Mouse (Mus musculus): Measurements from ENCODE around the gene Vps37c. TPM values are rescaled to one million over a fixed set of nuclear protein-coding genes. Genes with fewer than 3 reads are reported as not detected.

Vps37c gene
- polyA plus RNA-seq, 1 experiment from 2014 or later: 35.9 TPM

GRCm38 (mm10) chr19:10703470-10703869, 14.9 kb downstream of the Vps37c start:
- ATAC-seq (ENCODE audit: low read depth): no peak
- Histone ChIP-seq H3K4me3 (ENCODE audit: low read depth, low read length) (no peak overlapping the region), H3K27ac (replicated peaks; ENCODE audit: low read depth, low read length) (no peak overlapping the region), H3K9ac (ENCODE audit: low read depth, low read length) (no peak overlapping the region), H3K27me3 (replicated peaks; ENCODE audit: control insufficient read depth, insufficient read depth, low read length) (no peaks in the 10 kb centered on the region), H3K36me3 (ENCODE audit: control insufficient read depth, insufficient read depth, low read length) (peaks cover 20% of the 10 kb centered on the region; the same call in 1 of the 2 replicates), H3K4me1 (ENCODE audit: control insufficient read depth, insufficient read depth, low read length) (no peaks in the 10 kb centered on the region), H3K9me3 (ENCODE audit: control insufficient read depth, low read length) (no peaks in the 10 kb centered on the region), H3K4me2 (ENCODE audit: low read depth, low read length) (no peak overlapping the region)
- 90% methylated on average over 8 of the region's 8 CpGs for WGBS
- no peak for DNase-seq (ENCODE audit: low spot score)

- Histone ChIP-seq H3K4me3 (ENCODE audit: low read depth, low read length) (no peak overlapping the region), H3K36me3 (ENCODE audit: control insufficient read depth, insufficient read depth, low read length) (peaks cover 53% of the 10 kb centered on the region), H3K27ac (replicated peaks; ENCODE audit: low read depth, low read length) (no peak overlapping the region), H3K9ac (ENCODE audit: low read depth, low read length) (no peak overlapping the region), H3K27me3 (replicated peaks; ENCODE audit: control insufficient read depth, insufficient read depth, low read length) (no peaks in the 10 kb centered on the region), H3K4me1 (ENCODE audit: control insufficient read depth, insufficient read depth, low read length) (peaks cover 12% of the 10 kb centered on the region; the same call in 1 of the 2 replicates), H3K4me2 (ENCODE audit: low read depth, low read length) (no peak overlapping the region), H3K9me3 (ENCODE audit: control insufficient read depth, low read length) (no peaks in the 10 kb centered on the region)
- DNase-seq (ENCODE audit: low spot score): no peak
- 83% methylated on average over 13 of the region's 13 CpGs for WGBS
- ATAC-seq (ENCODE audit: low read depth): no peak
Observed at GRCm38 (mm10) chr19:10707087-10707875, 18.7 kb downstream of the Vps37c start.

- peaks cover 59% of the 10 kb centered on the region for H3K36me3 ChIP-seq (ENCODE audit: control insufficient read depth, insufficient read depth, low read length)
- H3K4me3 ChIP-seq (ENCODE audit: low read depth, low read length): no peak overlapping the region
- ATAC-seq (ENCODE audit: low read depth): no peak
- H3K4me2 ChIP-seq (ENCODE audit: low read depth, low read length): no peak overlapping the region
- H3K4me1 ChIP-seq (ENCODE audit: control insufficient read depth, insufficient read depth, low read length): peaks cover 12% of the 10 kb centered on the region; the same call in 1 of the 2 replicates
- no peak for DNase-seq (ENCODE audit: low spot score)
- no peaks in the 10 kb centered on the region for H3K27me3 ChIP-seq (replicated peaks; ENCODE audit: control insufficient read depth, insufficient read depth, low read length)
- H3K27ac ChIP-seq (replicated peaks; ENCODE audit: low read depth, low read length): no peak overlapping the region
- WGBS: 90% methylated on average over 1 of the region's 1 CpGs
- H3K9ac ChIP-seq (ENCODE audit: low read depth, low read length): no peak overlapping the region
- H3K9me3 ChIP-seq (ENCODE audit: control insufficient read depth, low read length): no peaks in the 10 kb centered on the region
Observed at GRCm38 (mm10) chr19:10707881-10708280, 19.3 kb downstream of the Vps37c start.

- Histone ChIP-seq H3K4me1 (ENCODE audit: control insufficient read depth, insufficient read depth, low read length) (peaks cover 12% of the 10 kb centered on the region; the same call in 1 of the 2 replicates), H3K9me3 (ENCODE audit: control insufficient read depth, low read length) (no peaks in the 10 kb centered on the region), H3K27ac (replicated peaks; ENCODE audit: low read depth, low read length) (no peak overlapping the region), H3K4me3 (ENCODE audit: low read depth, low read length) (no peak overlapping the region), H3K36me3 (ENCODE audit: control insufficient read depth, insufficient read depth, low read length) (peaks cover 69% of the 10 kb centered on the region), H3K9ac (ENCODE audit: low read depth, low read length) (no peak overlapping the region), H3K4me2 (ENCODE audit: low read depth, low read length) (no peak overlapping the region), H3K27me3 (replicated peaks; ENCODE audit: control insufficient read depth, insufficient read depth, low read length) (no peaks in the 10 kb centered on the region)
- ATAC-seq (ENCODE audit: low read depth) (no peak), DNase-seq (ENCODE audit: low spot score) (no peak)
- 64% methylated on average over 6 of the region's 6 CpGs for WGBS
Observed at GRCm38 (mm10) chr19:10708900-10709299, 20.4 kb downstream of the Vps37c start.

GRCm38 (mm10) chr19:10709360-10710087, 21.0 kb downstream of the Vps37c start:
- H3K27me3 ChIP-seq (replicated peaks; ENCODE audit: control insufficient read depth, insufficient read depth, low read length): no peaks in the 10 kb centered on the region
- peaks cover 75% of the 10 kb centered on the region for H3K36me3 ChIP-seq (ENCODE audit: control insufficient read depth, insufficient read depth, low read length)
- DNase-seq (ENCODE audit: low spot score) (peak; percentile 96), ATAC-seq (ENCODE audit: low read depth) (peak; percentile 85)
- H3K27ac ChIP-seq (replicated peaks; ENCODE audit: low read depth, low read length): peak overlapping the region; percentile 61; the same call in 1 of the 2 replicates
- H3K9me3 ChIP-seq (ENCODE audit: control insufficient read depth, low read length): no peaks in the 10 kb centered on the region
- H3K4me3 ChIP-seq (ENCODE audit: low read depth, low read length): no peak overlapping the region
- WGBS: 23% methylated on average over 8 of the region's 8 CpGs
- no peak overlapping the region; the same call in 1 of the 2 replicates for H3K9ac ChIP-seq (ENCODE audit: low read depth, low read length)
- peaks cover 12% of the 10 kb centered on the region; the same call in 1 of the 2 replicates for H3K4me1 ChIP-seq (ENCODE audit: control insufficient read depth, insufficient read depth, low read length)
- no peak overlapping the region for H3K4me2 ChIP-seq (ENCODE audit: low read depth, low read length)

GRCm38 (mm10) chr19:10710088-10710511, 21.6 kb downstream of the Vps37c start:
- WGBS: 68% methylated on average over 9 of the region's 9 CpGs
- Histone ChIP-seq H3K4me2 (ENCODE audit: low read depth, low read length) (no peak overlapping the region), H3K4me1 (ENCODE audit: control insufficient read depth, insufficient read depth, low read length) (peaks cover 12% of the 10 kb centered on the region; the same call in 1 of the 2 replicates), H3K9ac (ENCODE audit: low read depth, low read length) (no peak overlapping the region; the same call in 1 of the 2 replicates), H3K4me3 (ENCODE audit: low read depth, low read length) (no peak overlapping the region), H3K27me3 (replicated peaks; ENCODE audit: control insufficient read depth, insufficient read depth, low read length) (no peaks in the 10 kb centered on the region), H3K36me3 (ENCODE audit: control insufficient read depth, insufficient read depth, low read length) (peaks cover 75% of the 10 kb centered on the region), H3K9me3 (ENCODE audit: control insufficient read depth, low read length) (no peaks in the 10 kb centered on the region), H3K27ac (replicated peaks; ENCODE audit: low read depth, low read length) (no peak overlapping the region)
- DNase-seq (ENCODE audit: low spot score) (peak; percentile 75), ATAC-seq (ENCODE audit: low read depth) (peak; percentile 53)

- H3K36me3 ChIP-seq (ENCODE audit: control insufficient read depth, insufficient read depth, low read length): peaks cover 75% of the 10 kb centered on the region
- DNase-seq (ENCODE audit: low spot score): no peak
- H3K4me3 ChIP-seq (ENCODE audit: low read depth, low read length): no peak overlapping the region
- H3K27ac ChIP-seq (replicated peaks; ENCODE audit: low read depth, low read length): no peak overlapping the region
- ATAC-seq (ENCODE audit: low read depth): no peak
- 93% methylated on average over 4 of the region's 4 CpGs for WGBS
- H3K4me1 ChIP-seq (ENCODE audit: control insufficient read depth, insufficient read depth, low read length): peaks cover 12% of the 10 kb centered on the region; the same call in 1 of the 2 replicates
- no peak overlapping the region for H3K9ac ChIP-seq (ENCODE audit: low read depth, low read length)
- H3K27me3 ChIP-seq (replicated peaks; ENCODE audit: control insufficient read depth, insufficient read depth, low read length): no peaks in the 10 kb centered on the region
- no peaks in the 10 kb centered on the region for H3K9me3 ChIP-seq (ENCODE audit: control insufficient read depth, low read length)
- H3K4me2 ChIP-seq (ENCODE audit: low read depth, low read length): no peak overlapping the region
Observed at GRCm38 (mm10) chr19:10710751-10711150, 22.2 kb downstream of the Vps37c start.

- peaks cover 66% of the 10 kb centered on the region for H3K36me3 ChIP-seq (ENCODE audit: control insufficient read depth, insufficient read depth, low read length)
- peaks cover 12% of the 10 kb centered on the region; the same call in 1 of the 2 replicates for H3K4me1 ChIP-seq (ENCODE audit: control insufficient read depth, insufficient read depth, low read length)
- no peaks in the 10 kb centered on the region for H3K9me3 ChIP-seq (ENCODE audit: control insufficient read depth, low read length)
- DNase-seq (ENCODE audit: low spot score) (no peak), ATAC-seq (ENCODE audit: low read depth) (no peak)
- H3K4me3 ChIP-seq (ENCODE audit: low read depth, low read length): no peak overlapping the region
- H3K27ac ChIP-seq (replicated peaks; ENCODE audit: low read depth, low read length): no peak overlapping the region
- 87% methylated on average over 7 of the region's 7 CpGs for WGBS
- H3K9ac ChIP-seq (ENCODE audit: low read depth, low read length): no peak overlapping the region
- H3K4me2 ChIP-seq (ENCODE audit: low read depth, low read length): no peak overlapping the region
- no peaks in the 10 kb centered on the region for H3K27me3 ChIP-seq (replicated peaks; ENCODE audit: control insufficient read depth, insufficient read depth, low read length)
Observed at GRCm38 (mm10) chr19:10712194-10712593, 23.7 kb downstream of the Vps37c start.
